ENCODE assay signal across 8 mouse cellular contexts in genomic region chr2:93849505-93850089, GRCm38 (mm10). TPM values are rescaled to one million over a fixed set of nuclear protein-coding genes. Genes with fewer than 3 reads are reported as not detected.
DNase-seq lines count a peak whose midpoint lies in the region; ATAC-seq and TF ChIP-seq lines count a peak whose summit lies in the region.

Gene Accs, minus strand, starts transcription at chr2:93849943.

- peaks cover 0 to 25% of the 10 kb centered on the region in 2 experiments for H3K36me3 ChIP-seq in CH12.LX (replicated peaks in 1 of 2; ENCODE audit: control insufficient read depth in 1 of 2, insufficient read depth in 1 of 2, low read length in 1 of 2)
- H3K36me3 ChIP-seq in forebrain, embryonic 10.5 days (replicated peaks): peaks cover 31% of the 10 kb centered on the region
- peaks cover 7% of the 10 kb centered on the region; the same call in 1 of the 2 replicates for H3K36me3 ChIP-seq in heart, embryonic 16.5 days (ENCODE audit: control insufficient read depth, insufficient read depth)
- H3K36me3 ChIP-seq in liver, embryonic 15.5 days (replicated peaks): no peaks in the 10 kb centered on the region
- H3K36me3 ChIP-seq in neural tube, embryonic 11.5 days (ENCODE audit: control insufficient read depth, insufficient read depth, low read length): no peaks in the 10 kb centered on the region
- no peaks in the 10 kb centered on the region for H3K36me3 ChIP-seq in stomach, embryonic 16.5 days (ENCODE audit: control insufficient read depth, insufficient read depth, low read length)

- peak; percentile 85 for DNase-seq in CH12.LX (ENCODE audit: extremely low read depth)
- DNase-seq in c-Kit-positive CD71-positive TER-119-negative erythroid progenitor cells, embryonic 14.5 days (ENCODE audit: low read depth): peak; percentile 63
- peak; percentile 74 for DNase-seq in forebrain, embryonic 10.5 days (ENCODE audit: extremely low spot score, low spot score)
- peak; percentile 88 to 93 for DNase-seq in kidney, postnatal 25 days
- DNase-seq in neural tube, embryonic 11.5 days (ENCODE audit: low spot score): peak; percentile 84

- no peaks in the 10 kb centered on the region for H3K79me2 ChIP-seq in CH12.LX (replicated peaks; ENCODE audit: control insufficient read depth, extremely low read depth, insufficient read depth, poor library complexity, severe bottlenecking)

- WGBS in forebrain, embryonic 10.5 days: under 1% methylated on average over 28 of the region's 28 CpGs
- 0% methylated on average over 28 of the region's 28 CpGs for WGBS in heart, embryonic 16.5 days
- WGBS in liver, embryonic 15.5 days (ENCODE audit: insufficient replicate concordance): under 1% methylated on average over 28 of the region's 28 CpGs
- under 1% methylated on average over 28 of the region's 28 CpGs for WGBS in neural tube, embryonic 11.5 days
- 1% methylated on average over 28 of the region's 28 CpGs for whole genome bisulfite sequencing in stomach, embryonic 16.5 days

- H3K4me2 ChIP-seq in CH12.LX (ENCODE audit: insufficient read depth, low read depth, poor library complexity, severe bottlenecking): peak within 1 kb of the TSS; percentile 66
- H3K4me2 ChIP-seq in heart, embryonic 16.5 days (ENCODE audit: low read depth, low read length): peak within 1 kb of the TSS; percentile 76
- peak within 1 kb of the TSS; percentile 86 for H3K4me2 ChIP-seq in liver, embryonic 15.5 days
- H3K4me2 ChIP-seq in neural tube, embryonic 11.5 days (ENCODE audit: low read depth): peak within 1 kb of the TSS; percentile 72
- peak within 1 kb of the TSS; percentile 88 for H3K4me2 ChIP-seq in stomach, embryonic 16.5 days (ENCODE audit: low read depth, low read length)

- in situ Hi-C loops in CH12.LX (cut with MboI; ENCODE audit: low pct_ligation_motif_present, low pct_unique_long_range_greater_than_20kb, low sequenced_read_pairs): loop anchor here (25.0 kb wide), 1 partner anchor 438 kb away; no protein-coding TSS in a partner anchor

- H3K9ac ChIP-seq in CH12.LX (ENCODE audit: insufficient read depth, low read depth): peak within 1 kb of the TSS; percentile 62
- H3K9ac ChIP-seq in heart, embryonic 16.5 days (ENCODE audit: low read length): peak within 1 kb of the TSS; percentile 86
- H3K9ac ChIP-seq in liver, embryonic 15.5 days: peak within 1 kb of the TSS; percentile 52
- peak within 1 kb of the TSS; percentile 88 for H3K9ac ChIP-seq in neural tube, embryonic 11.5 days (ENCODE audit: low read length)
- peak within 1 kb of the TSS; percentile 84 for H3K9ac ChIP-seq in stomach, embryonic 16.5 days (ENCODE audit: low read length)

- H3K4me3 ChIP-seq in CH12.LX (replicated peaks in 1 of 3; ENCODE audit: low read depth in 2 of 3, low read length in 2 of 3, poor library complexity in 1 of 3): peak within 1 kb of the TSS; percentile 67 to 71 (median 69)
- H3K4me3 ChIP-seq in forebrain, embryonic 10.5 days: peak within 1 kb of the TSS; percentile 75
- peak within 1 kb of the TSS; percentile 81 for H3K4me3 ChIP-seq in heart, embryonic 16.5 days (ENCODE audit: low read length)
- H3K4me3 ChIP-seq in liver, embryonic 15.5 days (replicated peaks): peak within 1 kb of the TSS; percentile 63
- H3K4me3 ChIP-seq in neural tube, embryonic 11.5 days (ENCODE audit: low read depth, low read length): peak within 1 kb of the TSS; percentile 61
- H3K4me3 ChIP-seq in stomach, embryonic 16.5 days (replicated peaks; ENCODE audit: low read length): peak within 1 kb of the TSS; percentile 57

- peak; percentile 89 for ATAC-seq in heart, embryonic 16.5 days (replicated peaks; ENCODE audit: extremely low read depth, insufficient read depth, low FRiP score)
- peak; percentile 70 for ATAC-seq in liver, embryonic 15.5 days (ENCODE audit: insufficient read depth)
- peak; percentile 82 for ATAC-seq in neural tube, embryonic 11.5 days (ENCODE audit: insufficient read depth, low FRiP score, low TSS enrichment)
- ATAC-seq in stomach, embryonic 16.5 days (ENCODE audit: insufficient read depth, low FRiP score): peak; percentile 82

- no peaks in the 10 kb centered on the region for H3K9me3 ChIP-seq in CH12.LX (replicated peaks; ENCODE audit: low read length)
- no peaks in the 10 kb centered on the region for H3K9me3 ChIP-seq in forebrain, embryonic 10.5 days
- no peaks in the 10 kb centered on the region for H3K9me3 ChIP-seq in heart, embryonic 16.5 days (replicated peaks; ENCODE audit: control insufficient read depth, low read length)
- H3K9me3 ChIP-seq in liver, embryonic 15.5 days (replicated peaks): no peaks in the 10 kb centered on the region
- H3K9me3 ChIP-seq in neural tube, embryonic 11.5 days (ENCODE audit: control insufficient read depth, low read length): no peaks in the 10 kb centered on the region
- H3K9me3 ChIP-seq in stomach, embryonic 16.5 days (replicated peaks; ENCODE audit: control insufficient read depth, low read length): no peaks in the 10 kb centered on the region

- no peak; the same call in 1 of the 2 replicates for TF ChIP-seq EP300 in CH12.LX (IDR thresholded peaks at IDR 0.05; ENCODE audit: low read length)

- peak; percentile 64 for TF ChIP-seq POLR2A in CH12.LX (IDR thresholded peaks at IDR 0.05; ENCODE audit: low read depth, low read length)

- peak in 1 of 2 experiments; percentile 32; a peak in 2 of 4 replicates for TF ChIP-seq CTCF in CH12.LX (conservative IDR thresholded peaks at IDR 0.05 in 1 of 2, IDR thresholded peaks at IDR 0.05 in 1 of 2; ENCODE audit: low read depth in 2 of 2, low read length in 2 of 2)

- H3K4me1 ChIP-seq in CH12.LX (ENCODE audit: control insufficient read depth in 1 of 2, insufficient read depth in 2 of 2): peaks cover 2 to 16% of the 10 kb centered on the region in 2 experiments; a peak in 3 of 4 replicates
- peaks cover 20% of the 10 kb centered on the region for H3K4me1 ChIP-seq in forebrain, embryonic 10.5 days
- peaks cover 11% of the 10 kb centered on the region; the same call in 1 of the 2 replicates for H3K4me1 ChIP-seq in heart, embryonic 16.5 days (ENCODE audit: control insufficient read depth, insufficient read depth, low read length)
- H3K4me1 ChIP-seq in liver, embryonic 15.5 days (replicated peaks): peaks cover 18% of the 10 kb centered on the region; the same call in 1 of the 2 replicates
- peaks cover 5% of the 10 kb centered on the region; the same call in 1 of the 2 replicates for H3K4me1 ChIP-seq in neural tube, embryonic 11.5 days (ENCODE audit: control insufficient read depth, insufficient read depth, low read length)
- peaks cover 12% of the 10 kb centered on the region for H3K4me1 ChIP-seq in stomach, embryonic 16.5 days (ENCODE audit: control insufficient read depth, insufficient read depth, low read length)

- no peak for TF ChIP-seq RAD21 in CH12.LX (IDR thresholded peaks at IDR 0.05; ENCODE audit: low read depth, low read length)

- peaks cover 9% of the 10 kb centered on the region for H3K27me3 ChIP-seq in CH12.LX (replicated peaks)
- peaks cover 11% of the 10 kb centered on the region; the same call in 1 of the 2 replicates for H3K27me3 ChIP-seq in forebrain, embryonic 10.5 days (ENCODE audit: poor library complexity, severe bottlenecking)
- no peaks in the 10 kb centered on the region for H3K27me3 ChIP-seq in heart, embryonic 16.5 days (ENCODE audit: control insufficient read depth, insufficient read depth, low read length)
- no peaks in the 10 kb centered on the region for H3K27me3 ChIP-seq in liver, embryonic 15.5 days
- H3K27me3 ChIP-seq in neural tube, embryonic 11.5 days (ENCODE audit: control insufficient read depth, insufficient read depth, low read length): no peaks in the 10 kb centered on the region
- no peaks in the 10 kb centered on the region for H3K27me3 ChIP-seq in stomach, embryonic 16.5 days (ENCODE audit: control insufficient read depth, insufficient read depth, low read length)

- dilution Hi-C loops in CH12.LX (cut with MboI; ENCODE audit: extremely low pct_ligation_motif_present, extremely low pct_unique_long_range_greater_than_20kb, low sequenced_read_pairs): no loop called here

- no peak within 1 kb of the TSS for H3K27ac ChIP-seq in CH12.LX (ENCODE audit: insufficient read depth, low read depth)
- H3K27ac ChIP-seq in forebrain, embryonic 10.5 days: peak within 1 kb of the TSS; percentile 92
- H3K27ac ChIP-seq in heart, embryonic 16.5 days (ENCODE audit: low read length): peak within 1 kb of the TSS; percentile 87
- H3K27ac ChIP-seq in liver, embryonic 15.5 days (replicated peaks): 0 out of 2 replicates have a peak within 1 kb of the TSS, but pooled peaks have one; percentile 51
- H3K27ac ChIP-seq in neural tube, embryonic 11.5 days (ENCODE audit: low read depth, low read length): peak within 1 kb of the TSS; percentile 78
- peak within 1 kb of the TSS; percentile 85 for H3K27ac ChIP-seq in stomach, embryonic 16.5 days (ENCODE audit: low read length)

TF ChIP-seq in CH12.LX, 34 proteins besides CTCF, POLR2A, EP300 and RAD21 (continues in another document):
- TF ChIP-seq USF1 (IDR thresholded peaks at IDR 0.05; ENCODE audit: low read depth, low read length) (no peak), UBTF (IDR thresholded peaks at IDR 0.05; ENCODE audit: low read depth, low read length) (peak; percentile 77; the same call in 1 of the 2 replicates), ZMIZ1 (IDR thresholded peaks at IDR 0.05; ENCODE audit: low read depth, low read length) (no peak), ZC3H11A (IDR thresholded peaks at IDR 0.05; ENCODE audit: low read depth, low read length) (no peak), POLR2AphosphoS2 (IDR thresholded peaks at IDR 0.05; ENCODE audit: low read depth, low read length) (0 out of 2 replicates have a peak, but pooled peaks have one; percentile 39), MAZ (IDR thresholded peaks at IDR 0.05; ENCODE audit: low read depth, low read length) (0 out of 2 replicates have a peak, but pooled peaks have one; percentile 57), TCF12 (IDR thresholded peaks at IDR 0.05; ENCODE audit: low read depth, low read length) (peak; percentile 7; the same call in 1 of the 2 replicates), SMC3 (IDR thresholded peaks at IDR 0.05; ENCODE audit: low read depth, low read length) (no peak), GABPA (IDR thresholded peaks at IDR 0.05; ENCODE audit: insufficient replicate concordance, low read depth, low read length) (no peak), BHLHE40 (IDR thresholded peaks at IDR 0.05; ENCODE audit: low read depth, low read length) (no peak), RCOR1 (conservative IDR thresholded peaks at IDR 0.05; ENCODE audit: low read depth, low read length) (no peak), IRF4 (IDR thresholded peaks at IDR 0.05; ENCODE audit: low read depth, low read length) (peak; percentile 23)

RNA-seq across cellular contexts. Expression of gene Accs, which starts in this region (rescaled TPM):
- total RNA-seq in CH12.LX (2012; rRNA removed) (4.2 and 6.7 TPM in 2 replicates), CH12.LX (2014; rRNA removed) (6.0 and 6.2 TPM in 2 replicates)
- 5.7 TPM in 2 replicates for polyA plus RNA-seq in CH12.LX (2012; ENCODE audit: insufficient read length, low read depth)
- polyA plus RNA-seq in forebrain, embryonic 10.5 days (2016; fragmentation: Nextera tagmentation; extraction: Ambion mirVana): 8.8 and 9.2 TPM in 2 replicates
- 5.6 and 6.3 TPM in 2 replicates for polyA plus RNA-seq in heart, embryonic 16.5 days (2015; fragmentation: Nextera tagmentation; extraction: Ambion mirVana)
- polyA plus RNA-seq in liver, embryonic 15.5 days (2015; fragmentation: Nextera tagmentation; extraction: Ambion mirVana): 1.1 and 1.5 TPM in 2 replicates
- 5.6 and 7.8 TPM in 2 replicates for polyA plus RNA-seq in neural tube, embryonic 11.5 days (2014; fragmentation: Nextera tagmentation; extraction: Ambion mirVana)
- 6.6 and 7.2 TPM in 2 replicates for polyA plus RNA-seq in stomach, embryonic 16.5 days (2015; fragmentation: Nextera tagmentation; extraction: Ambion mirVana)
